Mouse (Mus musculus) adrenal gland (tissue): ENCODE measurements around the gene Tmprss11c.
"Not testable (repeated sequence)": the region's sequence is repeated elsewhere in the genome, so short reads cannot be mapped to it uniquely, and the experiment has no call there.

Experiments used
- intact Hi-C: fragments of 180-260 bp; cut with DNase I; formaldehyde crosslinking; loops from one replicate; pipeline ENCODE4 v1.15.1; 2025
- long read RNA-seq, 2 experiments: library from polyadenylated mRNA; unstranded; transcript quantifications; one replicate each; pipeline ENCODE4 v2.0.0; 2020; ENCODE audit warnings: borderline replicate concordance in 1 of 2; ENCODE audit not compliant: insufficient replicate concordance in 1 of 2

Tmprss11c gene
- long read RNA-seq, experiment 1, result 0 reads
- long read RNA-seq, experiment 2, result 0 reads

DNA sequence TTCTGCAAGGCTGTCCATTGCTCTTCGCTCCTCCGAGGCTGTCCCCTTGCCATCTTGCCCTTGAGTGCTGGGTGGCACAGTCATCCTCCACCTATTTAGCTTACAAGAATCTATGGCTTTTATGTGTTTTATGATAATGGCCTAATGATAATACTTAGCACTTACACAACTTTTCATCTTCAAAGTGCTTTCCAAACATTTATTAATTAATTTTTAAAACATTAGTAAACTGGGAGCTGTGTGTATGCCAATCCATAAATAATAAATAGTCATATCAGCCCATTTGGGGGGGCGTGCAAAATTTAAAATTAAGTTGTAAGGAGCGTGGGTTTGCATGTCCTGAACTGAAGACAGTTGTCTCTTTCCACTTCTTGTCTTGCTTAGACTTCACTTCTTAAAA lies at the start of gene Tmprss11c:
Tmprss11c (minus strand) TSS at position 101 of the 400 bp plus-strand sequence.
- intact Hi-C loops, result no loop called here

DNA sequence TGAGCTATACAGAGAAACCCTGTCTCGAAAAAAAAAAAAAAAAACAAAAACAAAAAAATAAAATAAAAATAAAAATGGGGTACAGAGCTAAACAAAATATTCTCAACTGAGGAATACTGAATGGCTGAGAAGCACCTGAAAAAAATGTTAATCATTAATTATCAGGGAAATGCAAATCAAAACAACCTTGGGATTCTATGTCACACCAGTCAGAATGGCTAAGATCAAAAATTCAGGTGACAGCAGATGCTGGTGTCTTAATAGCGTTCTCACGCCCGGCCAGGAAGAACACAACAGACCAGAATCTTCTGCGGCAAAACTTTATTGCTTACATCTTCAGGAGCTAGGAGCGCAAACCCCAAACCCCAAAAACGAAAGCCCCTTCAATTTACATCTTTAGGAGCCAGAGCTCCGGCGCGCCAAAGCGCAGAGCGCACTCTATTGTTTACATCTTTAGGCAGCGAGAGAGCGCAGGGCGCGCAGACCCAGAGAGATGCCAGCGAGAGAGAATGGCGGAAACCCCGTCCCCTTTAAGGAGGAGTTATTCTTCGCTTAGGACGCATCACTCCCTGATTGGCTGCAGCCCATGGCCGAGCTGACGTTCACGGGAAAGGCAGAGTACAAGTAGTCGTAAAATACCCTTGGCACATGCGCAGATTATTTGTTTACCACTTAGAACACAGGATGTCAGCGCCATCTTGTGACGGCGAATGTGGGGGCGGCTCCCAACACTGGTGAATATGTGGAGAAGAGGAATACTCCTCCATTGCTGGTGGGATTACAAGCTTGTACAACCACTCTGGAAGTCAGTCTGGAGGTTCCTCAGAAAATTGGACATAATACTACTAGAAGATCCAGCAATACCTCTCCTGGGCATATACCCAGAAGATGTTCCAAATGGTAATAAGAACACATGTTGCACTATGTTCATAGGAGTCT lies 29.2 kb upstream of the Tmprss11c start:
- intact Hi-C loops, result not testable (repeated sequence)

DNA sequence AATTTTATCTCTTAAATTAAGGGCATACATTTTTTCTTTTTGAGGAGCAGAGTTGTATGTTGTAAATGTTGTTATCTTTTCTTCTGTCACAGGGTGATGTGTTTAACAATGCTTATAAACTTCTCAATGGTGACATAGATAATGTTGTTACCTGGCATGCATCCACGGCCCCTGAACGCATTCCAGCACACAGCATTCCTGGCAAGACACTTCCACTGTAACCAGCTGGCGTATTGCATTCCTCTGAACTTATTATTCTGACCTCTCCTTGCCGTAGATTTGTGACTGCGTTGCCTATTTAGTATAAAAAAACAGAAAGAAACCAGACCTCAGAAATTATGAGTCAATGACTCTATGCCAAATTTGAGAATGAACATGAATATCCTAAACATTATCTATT lies 17.0 kb upstream of the Tmprss11c start:
- intact Hi-C loops, result no loop called here

DNA sequence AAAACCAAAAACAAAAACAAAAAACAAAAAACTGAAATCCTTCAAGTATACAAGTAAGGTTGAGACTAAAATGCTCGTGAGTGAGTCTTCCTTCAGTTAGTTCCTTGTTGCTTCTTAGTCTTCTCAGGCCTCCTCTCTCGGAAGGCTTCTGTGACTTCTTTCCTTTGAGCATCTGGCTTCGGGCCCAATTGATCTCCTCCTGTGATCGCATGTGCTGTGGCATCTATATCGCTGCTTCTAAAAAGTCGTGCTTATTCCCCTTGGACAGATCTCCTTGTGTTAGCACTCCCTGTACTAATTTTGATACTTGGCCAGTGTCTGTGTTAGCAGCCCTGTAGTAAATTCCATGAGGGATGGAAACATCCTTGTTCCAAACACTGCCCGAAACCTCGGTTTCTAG lies 14.8 kb upstream of the Tmprss11c start:
- intact Hi-C loops, result no loop called here

DNA sequence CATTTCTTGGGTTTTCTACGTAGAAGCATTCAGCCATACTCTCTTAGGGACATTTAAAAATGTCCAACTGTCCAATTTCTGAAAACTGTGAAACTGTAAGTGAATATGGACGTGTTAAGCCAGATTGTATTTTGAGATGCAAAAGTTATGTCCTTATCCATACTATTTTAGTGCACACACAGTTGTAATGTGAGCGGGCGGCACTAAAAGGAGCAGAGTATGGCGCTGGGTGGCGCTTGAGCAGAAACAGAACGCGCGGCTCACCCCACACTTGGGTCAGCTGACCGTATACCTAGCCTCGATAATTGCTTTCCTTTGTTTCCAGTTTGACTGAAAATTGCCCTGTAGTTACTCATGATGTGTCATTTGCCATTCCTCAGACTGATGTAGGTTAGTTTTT lies 42.5 kb downstream of the Tmprss11c start:
- intact Hi-C loops, result no loop called here

DNA sequence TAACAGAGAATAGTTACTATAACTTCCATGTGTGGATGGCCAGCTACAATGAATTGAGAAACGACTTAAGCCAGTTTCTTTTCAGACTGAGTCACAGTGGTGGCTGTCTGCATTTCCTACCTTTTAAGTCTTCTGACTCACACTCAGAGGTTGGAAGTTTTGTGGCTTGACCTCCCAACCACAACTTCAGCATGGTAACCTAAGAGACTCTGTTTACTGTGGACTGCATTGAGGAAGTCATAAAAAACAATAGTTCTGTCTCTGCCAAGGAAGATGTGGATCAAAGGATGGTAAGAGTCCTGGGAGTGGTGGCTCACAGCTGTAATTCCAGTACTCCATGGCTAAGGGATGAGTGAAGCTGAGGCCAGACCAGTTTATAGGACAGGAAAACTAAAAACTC lies 44.2 kb downstream of the Tmprss11c start:
- intact Hi-C loops, result no loop called here

DNA sequence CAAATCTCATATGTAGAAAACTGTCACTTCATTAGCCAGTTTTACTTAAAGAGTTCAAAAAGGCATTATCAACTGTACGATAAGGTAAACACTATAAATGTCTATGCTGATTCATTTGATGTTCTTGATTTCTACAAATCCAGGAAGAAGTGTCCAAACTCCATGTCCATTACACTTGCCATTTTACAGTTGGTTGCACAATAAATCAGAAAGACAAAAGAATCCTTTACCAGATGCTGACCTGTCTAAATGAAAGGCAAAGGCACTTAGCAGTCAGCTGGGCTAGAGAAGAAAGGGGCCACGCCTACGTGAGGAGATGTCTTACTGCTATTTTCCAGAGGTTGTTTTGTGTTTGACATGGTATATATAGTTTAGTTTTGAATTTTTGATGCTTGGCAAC lies 44.8 kb downstream of the Tmprss11c start:
- intact Hi-C loops, result no loop called here

DNA sequence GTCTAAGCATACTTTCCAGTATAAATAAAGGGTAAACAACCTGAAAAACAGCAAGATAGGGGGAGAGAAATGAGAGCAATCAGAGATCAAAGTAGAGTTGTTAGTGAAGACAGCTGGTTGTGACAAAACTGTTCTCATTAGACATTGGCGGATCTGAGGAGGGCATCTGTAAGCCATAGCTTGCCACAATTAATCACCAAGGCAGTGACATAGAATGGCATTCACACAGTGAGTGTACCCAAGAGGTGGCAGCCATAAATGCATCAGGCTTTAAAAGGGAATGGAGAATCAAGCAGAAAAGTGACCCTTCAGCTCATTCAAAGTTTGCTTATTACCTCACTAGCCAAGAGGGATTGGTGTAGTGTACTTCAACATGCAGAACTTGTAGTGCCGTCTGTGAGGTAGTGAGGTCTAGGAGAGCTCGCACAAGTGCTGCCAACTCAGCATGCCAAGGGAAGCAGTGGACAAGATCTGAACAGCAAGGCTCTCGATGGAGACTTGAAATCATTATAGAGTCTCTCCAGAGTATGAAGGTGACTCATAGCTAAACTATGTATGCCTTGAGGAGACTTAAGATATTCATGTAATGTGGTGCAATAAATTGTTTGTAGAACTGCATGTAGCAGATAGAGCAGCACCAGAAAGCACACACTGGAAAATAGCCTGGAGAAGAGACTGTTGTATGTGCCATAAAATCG lies 61.8 kb downstream of the Tmprss11c start:
- intact Hi-C loops, result no loop called here

DNA sequence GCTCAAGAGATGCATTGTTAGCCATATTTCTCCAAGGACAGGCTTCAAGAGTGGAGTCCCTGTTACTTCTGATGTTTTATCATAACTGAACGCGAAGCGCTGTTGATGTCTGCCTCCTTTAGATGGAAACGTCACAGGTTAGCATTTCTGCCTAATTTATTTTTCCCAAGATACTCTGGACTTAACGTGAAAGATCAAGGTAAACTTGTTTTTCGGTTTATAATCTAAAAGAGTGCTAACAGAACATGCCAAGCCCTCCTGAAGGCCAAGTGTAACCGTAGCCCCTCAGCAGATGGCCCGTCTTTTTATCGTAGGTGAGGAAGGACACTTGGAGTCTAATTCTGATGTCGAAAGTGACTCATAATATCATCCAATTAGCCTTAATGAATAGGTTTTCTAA lies 91.3 kb downstream of the Tmprss11c start, which contains the start of gene Gnrhr:
Gnrhr (minus strand) TSS at position 101 of the 400 bp plus-strand sequence.
- intact Hi-C loops, result loop anchor here (10.0 kb wide), 1 partner anchor 947 kb away; the partner anchor contains the start of gene Ugt2b5

DNA sequence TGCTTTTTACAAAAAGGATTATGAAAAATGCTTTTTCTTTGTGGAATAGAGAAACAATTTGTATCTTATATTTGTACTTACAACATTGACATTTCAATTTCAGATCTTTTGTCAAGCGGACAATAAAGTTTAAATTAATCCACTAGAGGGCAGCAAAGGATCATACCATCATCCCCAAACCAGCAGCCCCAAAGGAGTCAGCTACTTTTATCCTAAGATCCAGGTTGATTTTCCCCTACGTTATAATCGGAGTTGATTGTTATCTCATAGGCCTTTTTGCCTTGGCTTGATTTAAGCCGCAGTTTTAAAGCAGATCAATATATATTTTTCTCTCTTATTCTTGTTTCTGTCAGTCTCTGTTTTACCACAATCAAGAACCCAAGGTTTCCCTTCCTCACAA lies 97.8 kb downstream of the Tmprss11c start:
- intact Hi-C loops, result loop anchor here (2.0 to 10.0 kb wide), 2 partner anchors 219 to 953 kb away; partner anchors contain the start of gene Ugt2b5

DNA sequence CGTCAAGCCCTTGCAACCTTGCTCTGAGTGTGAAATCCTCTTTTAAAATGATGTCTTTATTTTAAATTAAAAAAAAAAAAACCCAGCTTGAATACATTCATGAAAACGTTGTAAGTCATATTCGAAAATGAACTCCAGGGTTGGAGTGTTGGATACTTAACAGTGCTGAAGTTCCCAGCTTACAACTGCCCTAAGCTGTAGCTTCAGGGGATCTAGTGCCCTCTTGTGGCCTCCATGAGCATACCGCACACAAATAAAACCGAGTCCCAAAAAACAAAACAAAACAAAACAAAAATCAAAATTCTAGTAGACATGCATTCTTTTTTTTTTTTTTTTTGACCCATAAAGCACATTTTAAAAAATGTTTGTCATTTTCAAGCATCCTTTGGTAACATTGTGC lies 98.3 kb downstream of the Tmprss11c start:
- intact Hi-C loops, result loop anchor here (2.0 to 10.0 kb wide), 2 partner anchors 220 to 954 kb away; partner anchors contain the start of gene Ugt2b5

DNA sequence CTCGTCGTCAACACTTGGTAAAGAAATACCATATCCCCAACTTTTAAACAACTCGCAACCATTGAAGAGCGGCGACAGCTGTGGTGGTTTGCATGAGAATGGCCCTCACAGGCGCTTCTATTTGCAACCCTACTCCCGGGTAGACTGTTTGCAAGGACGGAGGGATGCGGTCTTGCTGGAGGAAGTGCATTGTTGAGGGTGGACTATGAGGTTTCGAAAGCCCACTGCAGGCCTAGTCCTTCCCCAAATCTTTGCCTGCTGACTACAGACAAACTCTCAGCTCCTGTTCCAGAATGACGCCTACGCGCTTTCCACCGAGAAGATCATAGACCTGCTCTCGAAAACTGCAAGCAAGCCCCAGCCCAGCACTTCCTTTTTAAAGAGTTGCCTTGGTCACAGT lies 98.8 kb downstream of the Tmprss11c start:
- intact Hi-C loops, result loop anchor here (2.0 to 10.0 kb wide), 2 partner anchors 221 to 955 kb away; partner anchors contain the start of gene Ugt2b5

DNA sequence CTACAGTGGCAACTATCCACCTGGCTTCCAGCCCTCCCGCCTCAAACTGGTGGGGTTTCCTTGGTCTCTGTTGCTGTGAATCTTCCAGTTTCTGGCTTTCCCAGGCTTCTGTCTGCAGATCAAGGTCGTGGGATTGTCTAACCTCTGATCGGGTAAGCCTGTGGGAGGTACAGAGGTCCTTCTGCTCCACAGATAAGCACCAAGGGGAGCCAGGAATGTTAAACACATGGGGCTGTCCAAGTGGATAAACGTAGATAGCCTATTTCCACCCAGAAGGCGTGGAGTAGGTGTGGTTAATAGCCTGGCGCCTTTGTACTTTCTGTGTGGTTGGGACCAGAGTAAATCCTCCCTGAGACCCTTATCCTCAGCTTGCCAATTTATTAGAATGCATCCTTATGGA lies 101.7 kb downstream of the Tmprss11c start:
- intact Hi-C loops, result no loop called here
